Mouse (Mus musculus) liver, embryonic 14.5 days (tissue): ENCODE results near the gene Olfr297. TPM values are rescaled to one million over a fixed set of nuclear protein-coding genes. Genes with fewer than 3 reads are reported as not detected.

Experiments
- ATAC-seq: fragments of 200-750 bp; cut with Nextera tagmentation; 2 replicates; pipeline ENCODE4 v1.8.0; 2017; ENCODE audit warnings: moderate number of reproducible peaks, mild to moderate bottlenecking, moderate library complexity; ENCODE audit not compliant: insufficient read depth
- DNase-seq, 3 experiments: peaks; one replicate each; pipeline ENCODE4 v3.0.0-alpha.2; 2012 to 2013; ENCODE audit warnings: low read depth in 3 of 3, low spot score in 3 of 3
- H3K27ac ChIP-seq: fragments of 300-500 bp; sonication (generic); 2 replicates; pipeline ENCODE4 v1.5.1; 2014; ENCODE audit warnings: moderate library complexity, mild to moderate bottlenecking, control low read depth, inconsistent platforms
- H3K27me3 ChIP-seq: fragments of 300-500 bp; sonication (generic); 2 replicates; pipeline ENCODE4 v1.6.1; 2014; ENCODE audit warnings: mild to moderate bottlenecking, low read length, moderate library complexity; ENCODE audit not compliant: control insufficient read depth, insufficient read depth
- H3K36me3 ChIP-seq: fragments of 300-500 bp; sonication (generic); replicated peaks from 2 replicates; pipeline ENCODE4 v1.6.1; 2014; ENCODE audit warnings: low read depth; ENCODE audit not compliant: control insufficient read depth, insufficient read depth
- H3K4me1 ChIP-seq, 2 experiments: fragments of 200-500 bp in 1 of 2; fragments of 300-500 bp in 1 of 2; sonication (generic) in 1 of 2; replicated peaks; 2 replicates each; pipeline ENCODE4 v1.6.1; 2012 to 2014; ENCODE audit warnings: antibody characterized with exemption in 1 of 2, inconsistent platforms in 1 of 2, low read length in 1 of 2; ENCODE audit not compliant: control insufficient read depth in 2 of 2, insufficient read depth in 2 of 2
- H3K4me2 ChIP-seq: fragments of 300-500 bp; sonication (generic); 2 replicates; pipeline ENCODE4 v1.6.1; 2014; ENCODE audit warnings: low read depth, mild to moderate bottlenecking, control low read depth, moderate library complexity
- H3K4me3 ChIP-seq, 2 experiments: fragments of 200-500 bp in 1 of 2; fragments of 300-500 bp in 1 of 2; sonication (generic) in 1 of 2; 2 replicates each; pipeline ENCODE4 v1.5.1; 2012 to 2014; ENCODE audit warnings: low read depth in 2 of 2, low read length in 2 of 2, mild to moderate bottlenecking in 2 of 2, control low read depth in 1 of 2, inconsistent platforms in 1 of 2, moderate library complexity in 1 of 2; ENCODE audit not compliant: insufficient read depth in 1 of 2
- H3K9ac ChIP-seq: fragments of 300-500 bp; sonication (generic); replicated peaks from 2 replicates; pipeline ENCODE4 v1.6.1; 2014; ENCODE audit warnings: mild to moderate bottlenecking, control low read depth, moderate library complexity
- H3K9me3 ChIP-seq: fragments of 300-500 bp; sonication (generic); 2 replicates; pipeline ENCODE4 v1.6.1; 2016; ENCODE audit warnings: low read length, mixed read lengths; ENCODE audit not compliant: control insufficient read depth
- CTCF ChIP-seq: IDR thresholded peaks from 2 replicates; pipeline ENCODE4 v1.5.1; 2016; ENCODE audit warnings: antibody characterized with exemption, low read depth, control low read depth
- EP300 ChIP-seq: IDR thresholded peaks from 2 replicates; pipeline ENCODE4 v1.6.1; 2016; ENCODE audit warnings: antibody characterized with exemption, low read depth
- WGBS: fragments of 180-500 bp; shearing (Covaris S2); extraction: QIAGEN DNeasy Blood & Tissue Kit; methylation state at CpG from one replicate; pipeline ENCODE4 v1.1.7; 2014; ENCODE audit not compliant: insufficient replicate concordance; 5-methylcytosine and 5-hydroxymethylcytosine counted together
- polyA plus RNA-seq, 2 experiments: library from polyadenylated mRNA; depleted of rRNA in 1 of 2; stranded (reverse) in 1 of 2; unstranded in 1 of 2; fragments of >200 nt; fragmentation: Nextera tagmentation in 1 of 2; extraction: Ambion mirVana in 1 of 2; gene quantifications; 2 replicates each; pipeline versions ENCODE4 v1.2.1 to v1.2.3; 2012 to 2014

Gene Olfr297
- polyA plus RNA-seq (2012; rRNA removed) (not detected in 2 replicates), polyA plus RNA-seq (2014; fragmentation: Nextera tagmentation; extraction: Ambion mirVana) (not detected in 2 replicates)

DNA sequence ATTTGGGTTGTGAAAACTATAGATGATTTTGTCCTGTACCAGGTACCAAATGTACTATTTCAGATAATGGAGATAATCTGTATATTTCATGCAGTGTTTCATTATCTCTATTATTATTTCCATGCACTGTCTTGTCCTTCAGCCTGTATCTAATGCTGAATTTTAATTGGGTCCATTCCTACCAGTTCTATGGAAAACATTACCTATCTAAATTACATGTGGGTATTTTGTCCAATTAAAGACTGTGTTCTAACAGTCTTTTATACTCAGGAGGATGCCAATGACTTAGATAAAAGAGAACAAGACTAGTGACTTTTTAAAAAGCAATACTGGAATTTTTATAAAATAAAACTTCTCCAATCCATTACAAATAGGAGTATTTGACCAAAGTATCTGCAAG, at the start of gene Olfr297:
Gene Olfr297 (plus strand): TSS at position 301 of the 400 bp plus-strand sequence.
- TF ChIP-seq EP300 (no peak), CTCF (no peak)
- Histone ChIP-seq H3K4me1 (no peaks in the 10 kb centered on the region), H3K27ac (no peak within 1 kb of the TSS), H3K4me3 (no peak within 1 kb of the TSS), H3K4me2 (no peak within 1 kb of the TSS), H3K9me3 (no peaks in the 10 kb centered on the region), H3K36me3 (no peaks in the 10 kb centered on the region), H3K27me3 (no peaks in the 10 kb centered on the region), H3K9ac (no peak within 1 kb of the TSS)
- DNase-seq (no peak), ATAC-seq (no peak)

DNA sequence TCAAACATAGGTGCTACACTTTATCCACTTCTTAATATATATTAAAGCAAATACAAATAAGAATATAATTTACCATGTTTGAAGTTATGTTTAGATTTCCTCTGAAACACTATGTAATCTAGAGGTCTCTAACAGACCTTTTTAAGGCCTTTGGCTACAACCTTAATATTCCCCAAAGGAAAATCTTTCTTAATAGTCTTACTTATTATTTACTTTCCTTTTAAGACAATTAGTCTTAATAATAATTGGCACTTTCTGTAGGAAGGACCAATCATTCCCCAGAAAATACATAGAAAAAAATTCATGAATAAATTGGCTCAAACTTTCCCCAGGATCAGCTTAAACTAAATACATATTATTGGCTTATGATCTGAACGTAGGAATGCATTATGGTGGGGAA, 27.4 kb upstream of the Olfr297 start, which contains the start of gene Olfr298:
Gene Olfr298 (minus strand): TSS at position 101 of the 400 bp plus-strand sequence.
- no peaks in the 10 kb centered on the region for H3K27me3 ChIP-seq
- ATAC-seq: no peak
- no peak within 1 kb of the TSS for H3K4me3 ChIP-seq
- no peak within 1 kb of the TSS for H3K4me2 ChIP-seq
- no peaks in the 10 kb centered on the region for H3K9me3 ChIP-seq
- no peaks in the 10 kb centered on the region for H3K4me1 ChIP-seq
- DNase-seq: no peak
- WGBS: 48% methylated on average over 1 of the region's 1 CpGs
- H3K27ac ChIP-seq: no peak within 1 kb of the TSS
- H3K9ac ChIP-seq: no peak within 1 kb of the TSS
- H3K36me3 ChIP-seq: no peaks in the 10 kb centered on the region
- TF ChIP-seq CTCF (no peak), EP300 (no peak)

Other genes starting within 250 kb of the Olfr297 start
- gene Olfr310, start 242.8 kb upstream of the Olfr297 start, polyA plus RNA-seq (2012; rRNA removed): not detected in 2 replicates
- not detected in 2 replicates for gene Olfr310, start 242.8 kb upstream of the Olfr297 start, polyA plus RNA-seq (2014; fragmentation: Nextera tagmentation; extraction: Ambion mirVana)
- gene Olfr309, start 206.3 kb upstream of the Olfr297 start, polyA plus RNA-seq (2012; rRNA removed): not detected in 2 replicates
- gene Olfr309, start 206.3 kb upstream of the Olfr297 start, polyA plus RNA-seq (2014; fragmentation: Nextera tagmentation; extraction: Ambion mirVana): not detected in 2 replicates
- not detected in 2 replicates for gene Olfr308, start 194.3 kb upstream of the Olfr297 start, polyA plus RNA-seq (2012; rRNA removed)
- not detected in 2 replicates for gene Olfr308, start 194.3 kb upstream of the Olfr297 start, polyA plus RNA-seq (2014; fragmentation: Nextera tagmentation; extraction: Ambion mirVana)
- not detected in 2 replicates for gene Olfr307, start 182.4 kb upstream of the Olfr297 start, polyA plus RNA-seq (2012; rRNA removed)
- gene Olfr307, start 182.4 kb upstream of the Olfr297 start, polyA plus RNA-seq (2014; fragmentation: Nextera tagmentation; extraction: Ambion mirVana): not detected in 2 replicates
- gene Olfr305, start 153.0 kb upstream of the Olfr297 start, polyA plus RNA-seq (2012; rRNA removed): not detected in 2 replicates
- not detected in 2 replicates for gene Olfr305, start 153.0 kb upstream of the Olfr297 start, polyA plus RNA-seq (2014; fragmentation: Nextera tagmentation; extraction: Ambion mirVana)
- gene Olfr304, start 133.3 kb upstream of the Olfr297 start, polyA plus RNA-seq (2012; rRNA removed): not detected in 2 replicates
- gene Olfr304, start 133.3 kb upstream of the Olfr297 start, polyA plus RNA-seq (2014; fragmentation: Nextera tagmentation; extraction: Ambion mirVana): not detected in 2 replicates
- not detected in 2 replicates for gene Olfr303, start 122.2 kb upstream of the Olfr297 start, polyA plus RNA-seq (2012; rRNA removed)
- not detected in 2 replicates for gene Olfr303, start 122.2 kb upstream of the Olfr297 start, polyA plus RNA-seq (2014; fragmentation: Nextera tagmentation; extraction: Ambion mirVana)
- gene Olfr301, start 116.1 kb upstream of the Olfr297 start, polyA plus RNA-seq (2012; rRNA removed): not detected in 2 replicates
- not detected in 2 replicates for gene Olfr301, start 116.1 kb upstream of the Olfr297 start, polyA plus RNA-seq (2014; fragmentation: Nextera tagmentation; extraction: Ambion mirVana)
- gene Olfr299, start 60.0 kb upstream of the Olfr297 start, polyA plus RNA-seq (2012; rRNA removed): not detected in 2 replicates
- gene Olfr299, start 60.0 kb upstream of the Olfr297 start, polyA plus RNA-seq (2014; fragmentation: Nextera tagmentation; extraction: Ambion mirVana): not detected in 2 replicates
- gene Olfr298, start 27.5 kb upstream of the Olfr297 start, polyA plus RNA-seq (2012; rRNA removed): not detected in 2 replicates
- not detected in 2 replicates for gene Olfr298, start 27.5 kb upstream of the Olfr297 start, polyA plus RNA-seq (2014; fragmentation: Nextera tagmentation; extraction: Ambion mirVana)
- gene Olfr295, start 63.9 kb downstream of the Olfr297 start, polyA plus RNA-seq (2012; rRNA removed): not detected in 2 replicates
- not detected in 2 replicates for gene Olfr295, start 63.9 kb downstream of the Olfr297 start, polyA plus RNA-seq (2014; fragmentation: Nextera tagmentation; extraction: Ambion mirVana)
- not detected in 2 replicates for gene Olfr294, start 96.7 kb downstream of the Olfr297 start, polyA plus RNA-seq (2012; rRNA removed)
- not detected in 2 replicates for gene Olfr294, start 96.7 kb downstream of the Olfr297 start, polyA plus RNA-seq (2014; fragmentation: Nextera tagmentation; extraction: Ambion mirVana)
- not detected in 2 replicates for gene Olfr293, start 129.1 kb downstream of the Olfr297 start, polyA plus RNA-seq (2012; rRNA removed)
- gene Olfr293, start 129.1 kb downstream of the Olfr297 start, polyA plus RNA-seq (2014; fragmentation: Nextera tagmentation; extraction: Ambion mirVana): not detected in 2 replicates
- gene Olfr292, start 168.4 kb downstream of the Olfr297 start, polyA plus RNA-seq (2012; rRNA removed): not detected in 2 replicates
- not detected in 2 replicates for gene Olfr292, start 168.4 kb downstream of the Olfr297 start, polyA plus RNA-seq (2014; fragmentation: Nextera tagmentation; extraction: Ambion mirVana)